Mouse (Mus musculus) lung, embryonic 14.5 days (tissue): ENCODE data around the gene Rangrf. TPM values are rescaled to one million over a fixed set of nuclear protein-coding genes. Genes with fewer than 3 reads are reported as not detected.
A peak's percentile ranks its signal among the peaks of the same experiment; 100 is the strongest.
"Not testable (repeated sequence)": the region's sequence is repeated elsewhere in the genome, so short reads cannot be mapped to it uniquely, and the experiment has no call there.

Source experiments
- ATAC-seq: fragments of 200-750 bp; cut with Nextera tagmentation; 2 replicates; pipeline ENCODE4 v1.8.0; 2017; ENCODE audit warnings: mild to moderate bottlenecking, moderate TSS enrichment, moderate library complexity; ENCODE audit not compliant: insufficient read depth
- DNase-seq: peaks from one replicate; pipeline ENCODE4 v3.0.0-alpha.2; 2015
- H3K27ac ChIP-seq: fragments of 300-500 bp; sonication (generic); 2 replicates; pipeline ENCODE4 v1.5.1; 2014; ENCODE audit warnings: low read depth, mild to moderate bottlenecking, moderate library complexity
- H3K27me3 ChIP-seq: fragments of 300-500 bp; sonication (generic); 2 replicates; pipeline ENCODE4 v1.6.1; 2014; ENCODE audit warnings: low read length, control low read depth; ENCODE audit not compliant: insufficient read depth
- H3K36me3 ChIP-seq: fragments of 300-500 bp; sonication (generic); 2 replicates; pipeline ENCODE4 v1.6.1; 2014; ENCODE audit warnings: control low read depth; ENCODE audit not compliant: insufficient read depth
- H3K4me1 ChIP-seq: fragments of 300-500 bp; sonication (generic); 2 replicates; pipeline ENCODE4 v1.6.1; 2014; ENCODE audit warnings: antibody characterized with exemption, control low read depth; ENCODE audit not compliant: insufficient read depth
- H3K4me2 ChIP-seq: fragments of 300-500 bp; sonication (generic); 2 replicates; pipeline ENCODE4 v1.6.1; 2014; ENCODE audit warnings: mild to moderate bottlenecking
- H3K4me3 ChIP-seq: fragments of 300-500 bp; sonication (generic); 2 replicates; pipeline ENCODE4 v1.5.1; 2014; ENCODE audit warnings: low read depth, low read length
- H3K9ac ChIP-seq: fragments of 300-500 bp; sonication (generic); 2 replicates; pipeline ENCODE4 v1.6.1; 2014
- H3K9me3 ChIP-seq: fragments of 300-500 bp; sonication (generic); 2 replicates; pipeline ENCODE4 v1.6.1; 2016; ENCODE audit warnings: low read depth, low read length, control low read depth
- CTCF ChIP-seq: IDR thresholded peaks from 2 replicates; pipeline ENCODE4 v1.5.1; 2016; ENCODE audit warnings: antibody characterized with exemption, low read depth
- WGBS: fragments of 180-500 bp; shearing (Covaris S2); extraction: QIAGEN DNeasy Blood & Tissue Kit; methylation state at CpG from one replicate; pipeline ENCODE4 v1.1.7; 2014; 5-methylcytosine and 5-hydroxymethylcytosine counted together
- polyA plus RNA-seq: library from polyadenylated mRNA; unstranded; fragments of >200 nt; fragmentation: Nextera tagmentation; extraction: Ambion mirVana; gene quantifications from 2 replicates; pipeline ENCODE4 v1.2.1, GENCODE M21; 2014

Gene Rangrf
- polyA plus RNA-seq, 1 experiment from 2014 or later = 49.9 TPM

DNA sequence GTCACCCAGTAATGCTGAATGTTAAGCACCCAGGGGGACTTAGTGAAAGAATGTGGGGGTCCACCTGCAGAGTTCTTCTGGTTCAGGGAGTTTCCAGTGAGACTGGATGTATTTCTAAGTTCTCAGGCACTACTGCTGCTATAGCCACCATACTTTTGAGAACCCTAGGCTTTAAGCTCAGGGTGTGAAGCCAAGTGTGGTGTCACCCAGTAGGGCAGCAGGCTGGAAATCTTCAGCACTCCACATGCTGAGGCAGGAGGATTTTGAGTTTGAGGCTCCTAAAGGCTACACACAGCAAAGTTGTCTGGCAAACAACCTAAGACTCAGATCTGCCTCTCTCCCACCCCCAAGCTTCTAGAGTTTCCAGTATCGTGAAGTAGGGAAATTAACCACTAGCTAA, 8.4 kb downstream of the Rangrf start:
- no peak overlapping the region for H3K9ac ChIP-seq
- H3K4me1 ChIP-seq = no peaks in the 10 kb centered on the region
- no peaks in the 10 kb centered on the region for H3K36me3 ChIP-seq
- no peaks in the 10 kb centered on the region for H3K27me3 ChIP-seq
- TF ChIP-seq CTCF = no peak
- 32% methylated on average over 1 of the region's 1 CpGs for WGBS
- no peak for DNase-seq
- H3K4me3 ChIP-seq = no peak overlapping the region; the same call in 1 of the 2 replicates
- H3K27ac ChIP-seq = no peak overlapping the region
- no peaks in the 10 kb centered on the region for H3K9me3 ChIP-seq
- 0 out of 2 replicates have a peak overlapping the region, but pooled peaks have one; percentile 83 for H3K4me2 ChIP-seq
- no peak for ATAC-seq

DNA sequence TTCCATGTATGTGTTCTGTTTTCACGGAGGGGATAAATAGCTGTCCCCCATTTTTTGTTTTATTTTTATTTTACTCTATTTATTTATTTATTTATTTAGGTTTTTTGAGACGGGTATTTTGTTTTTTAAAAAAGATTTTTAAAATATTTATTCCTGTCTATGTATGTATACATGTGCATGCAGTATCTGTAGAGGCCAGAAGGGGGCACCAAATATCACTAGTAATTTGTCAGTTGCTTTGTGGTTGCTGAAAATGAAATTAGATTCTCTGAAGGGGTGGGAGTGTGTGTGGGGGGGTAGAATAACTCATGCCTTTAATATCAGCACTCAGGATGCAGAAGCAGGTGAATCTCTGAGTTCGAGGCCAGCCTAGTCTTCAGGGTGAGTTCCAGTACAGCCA, 9.1 kb downstream of the Rangrf start:
- Histone ChIP-seq H3K36me3 (no peaks in the 10 kb centered on the region), H3K4me1 (no peaks in the 10 kb centered on the region), H3K4me3 (no peak overlapping the region), H3K27ac (no peak overlapping the region), H3K4me2 (no peak overlapping the region), H3K9me3 (no peaks in the 10 kb centered on the region), H3K9ac (no peak overlapping the region), H3K27me3 (no peaks in the 10 kb centered on the region)
- DNase-seq = peak; percentile 84
- 29% methylated on average over 3 of the region's 3 CpGs for WGBS
- no peak for ATAC-seq
- peak; percentile 64 for TF ChIP-seq CTCF

DNA sequence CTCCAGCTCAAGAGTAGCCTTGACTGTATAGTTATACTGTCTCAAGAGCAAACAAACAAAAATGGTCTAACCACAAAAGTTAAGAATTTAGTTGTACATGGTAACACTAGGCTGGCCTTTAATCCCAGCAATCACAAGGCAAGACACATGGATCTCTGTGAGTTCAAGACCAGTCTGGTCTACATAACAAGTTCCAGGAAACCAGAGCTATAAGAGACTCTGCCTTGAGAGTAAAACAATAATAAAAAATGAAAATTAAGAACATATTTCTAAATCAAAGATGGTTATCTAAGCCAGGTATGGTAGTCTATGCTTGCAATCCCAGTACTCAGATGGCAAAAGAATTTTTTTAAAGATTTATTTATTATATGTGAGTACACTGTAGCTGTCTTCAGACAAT, 9.9 kb downstream of the Rangrf start:
- no peak for TF ChIP-seq CTCF
- Histone ChIP-seq H3K9ac (no peak overlapping the region), H3K4me2 (no peak overlapping the region), H3K9me3 (no peaks in the 10 kb centered on the region), H3K4me3 (no peak overlapping the region), H3K4me1 (no peaks in the 10 kb centered on the region), H3K36me3 (no peaks in the 10 kb centered on the region), H3K27ac (no peak overlapping the region), H3K27me3 (no peaks in the 10 kb centered on the region)
- ATAC-seq (no peak), DNase-seq (no peak)

DNA sequence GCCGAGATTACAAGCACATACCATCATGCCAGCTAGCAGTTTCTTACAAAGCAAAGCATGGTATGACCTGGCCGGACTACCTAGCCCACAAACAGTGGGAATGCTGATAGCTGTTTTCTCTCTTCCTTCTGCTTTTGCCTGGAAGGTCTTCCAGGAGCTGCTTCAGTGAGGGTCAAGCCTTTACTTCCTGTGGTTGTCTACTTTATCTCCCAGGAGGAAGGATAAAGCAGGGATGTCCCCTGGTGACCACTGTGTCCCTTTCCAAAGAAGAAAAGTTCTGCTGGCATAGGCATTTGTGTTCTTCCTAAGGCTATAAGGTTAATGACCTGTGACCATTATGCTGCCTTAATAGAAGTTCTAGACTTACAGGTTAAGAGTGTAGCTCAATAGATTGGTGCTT, 11.6 kb downstream of the Rangrf start:
- no peaks in the 10 kb centered on the region for H3K27me3 ChIP-seq
- TF ChIP-seq CTCF = no peak
- no peaks in the 10 kb centered on the region for H3K36me3 ChIP-seq
- WGBS = 80% methylated on average over 2 of the region's 2 CpGs
- H3K9me3 ChIP-seq = no peaks in the 10 kb centered on the region
- H3K4me2 ChIP-seq = no peak overlapping the region
- no peak overlapping the region for H3K9ac ChIP-seq
- H3K4me1 ChIP-seq = no peaks in the 10 kb centered on the region
- H3K27ac ChIP-seq = no peak overlapping the region
- no peak overlapping the region for H3K4me3 ChIP-seq
- ATAC-seq = no peak
- DNase-seq = no peak

DNA sequence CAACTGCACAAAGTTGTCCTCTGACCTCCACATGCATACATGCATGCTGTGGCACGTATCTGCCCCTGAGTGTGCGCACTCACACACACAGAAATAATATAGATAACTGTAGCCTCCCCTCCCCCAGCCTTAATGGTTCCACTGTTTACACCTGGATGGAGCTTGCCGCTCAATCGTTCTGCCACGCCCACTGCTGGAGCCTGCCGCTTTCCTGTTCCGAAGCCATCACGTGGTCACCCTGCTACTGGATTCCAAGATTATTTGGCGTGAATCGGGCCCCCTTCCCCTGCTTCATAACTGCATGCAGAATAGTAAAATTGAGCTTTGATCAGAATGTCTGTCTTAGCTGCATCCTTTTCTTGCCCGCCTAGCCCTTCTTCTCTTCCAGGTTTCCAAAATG, 12.8 kb downstream of the Rangrf start:
- ATAC-seq, H3K9me3 ChIP-seq, H3K9ac ChIP-seq, H3K4me1 ChIP-seq, H3K36me3 ChIP-seq, H3K4me3 ChIP-seq, H3K27me3 ChIP-seq, DNase-seq, H3K27ac ChIP-seq, H3K4me2 ChIP-seq: not testable (repeated sequence)
- 12% methylated on average over 11 of the region's 11 CpGs for WGBS

DNA sequence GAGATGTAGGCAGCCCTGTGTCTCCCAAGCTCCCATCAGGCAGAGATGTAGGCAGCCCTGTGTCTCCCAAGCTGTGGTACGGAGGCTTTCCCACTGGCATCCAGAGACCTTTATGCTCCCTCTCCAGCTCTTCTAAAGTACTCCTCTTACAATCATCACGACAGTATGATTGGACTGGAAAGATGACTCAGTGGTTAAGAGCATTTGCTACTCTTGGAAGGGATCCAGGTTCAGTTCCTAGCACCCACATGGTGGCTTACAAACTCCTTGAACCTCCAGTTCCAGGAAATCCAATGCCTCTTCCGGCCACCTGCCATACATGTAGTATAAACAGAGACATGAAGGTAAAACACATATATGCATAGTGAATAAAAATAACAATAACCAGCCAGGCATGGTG, 13.4 kb downstream of the Rangrf start:
- no peak overlapping the region for H3K9ac ChIP-seq
- no peak overlapping the region for H3K4me2 ChIP-seq
- H3K4me1 ChIP-seq = no peaks in the 10 kb centered on the region
- H3K9me3 ChIP-seq = no peaks in the 10 kb centered on the region
- ATAC-seq (no peak), DNase-seq (no peak)
- TF ChIP-seq CTCF = no peak
- H3K27ac ChIP-seq = no peak overlapping the region
- WGBS = 63% methylated on average over 3 of the region's 3 CpGs
- H3K4me3 ChIP-seq = no peak overlapping the region
- H3K36me3 ChIP-seq = no peaks in the 10 kb centered on the region
- 0 out of 2 replicates have a peak, but pooled peaks cover 3% of the 10 kb centered on the region for H3K27me3 ChIP-seq

DNA sequence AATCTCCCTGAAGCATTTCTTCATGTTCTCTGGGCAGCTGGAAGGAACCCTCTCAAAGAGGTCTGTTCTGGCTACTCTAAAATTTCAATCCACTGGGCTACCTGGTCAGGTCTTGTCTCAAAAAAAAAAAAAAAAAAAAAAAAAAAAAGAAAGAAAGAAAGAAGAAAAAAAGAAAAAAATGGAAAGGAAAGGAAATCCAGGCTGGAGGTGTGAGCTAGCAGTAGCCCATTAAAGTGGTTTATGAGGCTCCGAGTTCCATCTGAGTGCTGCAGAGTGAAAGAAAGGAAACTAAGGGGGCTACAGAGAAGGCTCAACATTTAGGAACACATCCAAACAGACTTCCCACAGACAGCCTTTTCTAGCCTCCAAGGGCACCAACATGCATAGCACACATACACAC, 17.0 kb downstream of the Rangrf start:
- Histone ChIP-seq H3K4me3 (no peak overlapping the region), H3K9ac (no peak overlapping the region; the same call in 1 of the 2 replicates), H3K27me3 (peaks cover 27% of the 10 kb centered on the region), H3K9me3 (no peaks in the 10 kb centered on the region), H3K4me1 (no peaks in the 10 kb centered on the region), H3K36me3 (no peaks in the 10 kb centered on the region), H3K4me2 (peak overlapping the region; percentile 52; the same call in 1 of the 2 replicates), H3K27ac (no peak overlapping the region)
- no peak for TF ChIP-seq CTCF
- DNase-seq = no peak
- 93% methylated on average over 1 of the region's 1 CpGs for WGBS
- ATAC-seq = no peak

DNA sequence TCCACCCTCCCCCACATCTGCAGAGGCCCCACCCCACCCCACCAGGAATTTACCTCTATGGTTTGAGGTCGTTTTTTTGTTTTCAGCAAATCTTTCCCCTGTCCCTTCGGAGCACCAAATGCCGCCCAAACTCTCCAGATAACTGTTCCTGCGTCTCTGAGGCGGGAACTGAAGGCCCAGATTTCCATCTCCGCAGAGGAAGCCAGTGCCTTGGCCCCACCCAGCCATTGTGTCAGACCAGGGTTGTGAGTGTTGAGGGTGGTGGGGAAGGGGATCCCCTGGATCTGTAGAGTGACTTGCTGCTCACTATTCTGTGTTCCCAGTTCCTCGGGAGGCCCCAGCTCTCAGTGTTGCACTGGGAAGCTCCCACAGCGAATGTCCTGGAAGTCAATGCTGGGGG, 17.7 kb downstream of the Rangrf start, which contains the start of gene Arhgef15:
Gene Arhgef15 (minus strand): TSS at position 173 of the 400 bp plus-strand sequence.
- TF ChIP-seq CTCF = no peak
- Histone ChIP-seq H3K4me3 (peak within 1 kb of the TSS; percentile 28), H3K36me3 (no peaks in the 10 kb centered on the region), H3K27ac (peak within 1 kb of the TSS; percentile 58; the same call in 1 of the 2 replicates), H3K4me1 (no peaks in the 10 kb centered on the region), H3K9me3 (no peaks in the 10 kb centered on the region), H3K9ac (peak within 1 kb of the TSS; percentile 17; the same call in 1 of the 2 replicates), H3K4me2 (peak within 1 kb of the TSS; percentile 52), H3K27me3 (peaks cover 29% of the 10 kb centered on the region)
- 42% methylated on average over 8 of the region's 8 CpGs for WGBS
- DNase-seq (no peak), ATAC-seq (no peak)
